Mouse (Mus musculus): Measurements from ENCODE around the gene Pfdn6. TPM values are rescaled to one million over a fixed set of nuclear protein-coding genes. Genes with fewer than 3 reads are reported as not detected.
A peak's percentile ranks its signal among the peaks of the same experiment; 100 is the strongest.
"Not testable (repeated sequence)": the region's sequence is repeated elsewhere in the genome, so short reads cannot be mapped to it uniquely, and the experiment has no call there.

Gene Pfdn6
- polyA plus RNA-seq, 1 experiment from 2014 or later, result 171 TPM

DNA sequence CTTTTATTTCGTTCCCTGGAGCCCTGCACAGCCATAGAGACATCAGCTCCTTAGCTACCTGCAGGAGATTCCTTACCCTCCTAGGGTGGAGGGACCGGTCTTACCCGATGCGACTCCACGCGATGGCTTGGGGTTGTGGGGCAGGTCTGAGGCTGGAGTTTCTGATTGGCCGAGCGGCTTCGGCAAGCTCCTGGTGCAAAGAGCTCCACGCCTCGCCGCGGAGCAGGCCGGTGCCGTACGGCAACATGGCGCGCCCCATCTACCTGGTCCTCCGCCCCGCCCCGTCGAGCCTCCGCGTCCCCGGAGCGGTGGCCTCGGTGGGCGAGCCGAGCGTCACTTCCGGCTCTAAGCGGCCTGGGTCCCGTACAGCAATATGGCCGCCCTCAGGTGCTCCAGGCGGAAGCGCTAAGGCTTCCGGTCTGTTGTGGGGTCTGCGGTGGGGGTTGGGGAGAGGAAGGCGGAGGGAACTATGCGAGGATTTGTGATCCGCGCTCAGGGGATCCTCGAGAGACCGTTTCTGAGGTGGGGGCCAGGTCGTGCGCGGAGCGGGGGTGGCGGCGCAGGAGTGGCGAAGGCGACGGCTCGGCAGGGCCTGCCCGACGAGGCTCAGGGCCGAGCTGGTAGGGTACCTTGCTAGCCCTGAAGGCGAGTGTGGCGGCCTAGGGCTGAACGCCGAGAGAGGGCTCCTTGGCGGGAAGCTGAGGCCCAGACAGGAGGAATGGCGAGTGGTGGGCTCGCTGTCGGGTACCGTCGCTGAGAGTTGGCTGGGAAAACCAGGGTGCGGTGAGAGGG, 30.9 kb downstream of the Pfdn6 start, which contains the start of gene Daxx:
Daxx (plus strand) TSS at position 338 of the 792 bp plus-strand sequence.
- H3K36me3 ChIP-seq, result peaks cover 35% of the 10 kb centered on the region
- H3K9ac ChIP-seq, result peak within 1 kb of the TSS; percentile 77
- ATAC-seq (replicated peaks; ENCODE audit: low FRiP score), result peak; percentile 96
- H3K27me3 ChIP-seq, result no peaks in the 10 kb centered on the region
- H3K27ac ChIP-seq, result peak within 1 kb of the TSS; percentile 94
- peak within 1 kb of the TSS; percentile 98 for H3K4me2 ChIP-seq
- peak within 1 kb of the TSS; percentile 66 for H3K4me3 ChIP-seq (replicated peaks)
- peaks cover 40% of the 10 kb centered on the region for H3K4me1 ChIP-seq
- no peaks in the 10 kb centered on the region for H3K9me3 ChIP-seq (replicated peaks)
- WGBS, result under 1% methylated on average over 68 of the region's 68 CpGs

GRCm38 (mm10) chr17:33908331-33909076, 31.6 kb downstream of the Pfdn6 start:
- Histone ChIP-seq H3K4me1 (peaks cover 40% of the 10 kb centered on the region), H3K27me3 (no peaks in the 10 kb centered on the region), H3K9ac (peak overlapping the region; percentile 68), H3K9me3 (replicated peaks) (no peaks in the 10 kb centered on the region), H3K4me2 (peak overlapping the region; percentile 98), H3K36me3 (peaks cover 27% of the 10 kb centered on the region), H3K27ac (peak overlapping the region; percentile 94), H3K4me3 (replicated peaks) (peak overlapping the region; percentile 66)
- under 1% methylated on average over 44 of the region's 44 CpGs for whole genome bisulfite sequencing
- ATAC-seq (replicated peaks; ENCODE audit: low FRiP score), result peak; percentile 63

DNA sequence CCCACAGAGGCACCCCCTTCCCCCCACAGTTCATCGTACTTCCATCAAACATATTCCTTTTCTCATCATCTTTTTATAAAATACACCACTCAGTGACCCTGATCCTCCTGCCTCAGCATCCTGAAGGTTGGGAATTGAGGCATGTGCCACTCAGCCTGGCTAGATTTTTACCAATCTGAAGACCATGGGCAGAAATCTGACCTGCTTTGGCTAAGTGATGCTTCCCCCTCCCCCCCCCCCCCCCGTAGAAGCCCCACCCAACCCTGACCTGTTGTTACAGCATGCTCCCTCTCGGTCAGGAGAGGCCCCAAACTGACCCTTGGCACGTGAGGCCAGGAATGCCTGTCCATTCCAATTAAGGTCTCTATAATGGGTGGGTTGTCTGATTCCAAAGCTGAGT, 35.3 kb downstream of the Pfdn6 start, which contains the start of gene Platr17:
Platr17 (plus strand) TSS at position 301 of the 400 bp plus-strand sequence.
- not testable (repeated sequence) for H3K27ac ChIP-seq; H3K27me3 ChIP-seq; H3K9me3 ChIP-seq (replicated peaks); H3K4me3 ChIP-seq (replicated peaks); H3K9ac ChIP-seq; ATAC-seq (replicated peaks; ENCODE audit: low FRiP score); H3K36me3 ChIP-seq; H3K4me2 ChIP-seq
- WGBS, result 25% methylated on average over 4 of the region's 4 CpGs
- peaks cover 12% of the 10 kb centered on the region for H3K4me1 ChIP-seq

DNA sequence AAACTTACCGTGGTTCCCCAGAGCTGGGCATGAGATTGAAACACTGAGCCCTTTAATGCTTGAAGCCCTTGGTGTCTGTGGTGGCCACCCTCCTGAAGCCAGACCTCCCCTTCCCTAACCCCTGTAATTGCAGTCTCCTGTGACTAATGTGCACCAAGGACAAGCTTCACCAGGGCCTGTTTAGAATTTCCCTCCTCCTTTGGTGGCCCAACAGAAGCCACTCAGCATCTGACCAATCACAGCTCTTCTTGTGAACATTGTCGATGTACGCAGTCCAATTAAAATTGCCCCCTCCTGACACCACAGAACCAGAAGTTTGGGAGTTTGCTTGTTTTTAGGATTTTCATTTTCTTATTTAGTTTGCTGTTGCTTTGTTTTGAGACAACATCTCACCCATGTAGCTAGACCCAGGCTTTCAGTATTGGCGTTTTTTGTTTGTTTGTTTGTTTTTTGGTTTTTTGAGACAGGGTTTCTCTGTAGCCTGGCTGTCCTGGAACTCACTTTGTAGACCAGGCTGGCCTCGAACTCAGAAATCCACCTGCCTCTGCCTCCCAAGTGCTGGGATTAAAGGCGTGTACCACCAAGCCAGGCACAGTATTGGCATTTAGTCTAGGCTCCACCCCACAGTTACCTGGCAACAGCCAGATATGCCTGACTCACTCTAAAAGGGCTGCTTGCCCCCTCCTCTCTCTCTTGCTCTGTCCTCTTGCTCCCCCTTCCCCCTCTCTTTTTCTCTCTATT, 36.1 kb downstream of the Pfdn6 start:
- H3K27ac ChIP-seq; H3K4me2 ChIP-seq; H3K27me3 ChIP-seq; H3K9me3 ChIP-seq (replicated peaks); ATAC-seq (replicated peaks; ENCODE audit: low FRiP score); H3K4me3 ChIP-seq (replicated peaks); H3K36me3 ChIP-seq; H3K9ac ChIP-seq: not testable (repeated sequence)
- peaks cover 12% of the 10 kb centered on the region for H3K4me1 ChIP-seq
- WGBS, result 78% methylated on average over 6 of the region's 6 CpGs

GRCm38 (mm10) chr17:33902491-33902890, 37.7 kb downstream of the Pfdn6 start:
- ATAC-seq (replicated peaks; ENCODE audit: low FRiP score), result no peak
- 74% methylated on average over 7 of the region's 7 CpGs for WGBS

GRCm38 (mm10) chr17:33902079-33902478, 38.1 kb downstream of the Pfdn6 start:
- ATAC-seq (replicated peaks; ENCODE audit: low FRiP score), result no peak
- H3K4me1 ChIP-seq, result no peaks in the 10 kb centered on the region
- H3K4me3 ChIP-seq (replicated peaks), result no peak overlapping the region
- no peak overlapping the region for H3K4me2 ChIP-seq
- H3K27ac ChIP-seq, result no peak overlapping the region
- H3K9ac ChIP-seq, result no peak overlapping the region
- H3K36me3 ChIP-seq, result no peaks in the 10 kb centered on the region
- H3K27me3 ChIP-seq, result no peaks in the 10 kb centered on the region
- H3K9me3 ChIP-seq (replicated peaks), result no peaks in the 10 kb centered on the region
- 21% methylated on average over 4 of the region's 4 CpGs for WGBS

More at GRCm38 (mm10) chr17:33902491-33902890, 37.7 kb downstream of the Pfdn6 start:
- Histone ChIP-seq H3K4me2 (no peak overlapping the region), H3K9me3 (replicated peaks) (no peaks in the 10 kb centered on the region), H3K4me3 (replicated peaks) (no peak overlapping the region), H3K36me3 (no peaks in the 10 kb centered on the region), H3K9ac (no peak overlapping the region), H3K27me3 (no peaks in the 10 kb centered on the region), H3K27ac (no peak overlapping the region), H3K4me1 (peaks cover 1% of the 10 kb centered on the region; the same call in 1 of the 2 replicates)

GRCm38 (mm10) chr17:33901653-33902052, 38.5 kb downstream of the Pfdn6 start:
- Histone ChIP-seq H3K9me3 (replicated peaks) (no peaks in the 10 kb centered on the region), H3K27me3 (no peaks in the 10 kb centered on the region), H3K4me2 (no peak overlapping the region), H3K9ac (no peak overlapping the region), H3K4me3 (replicated peaks) (no peak overlapping the region), H3K36me3 (no peaks in the 10 kb centered on the region), H3K4me1 (no peaks in the 10 kb centered on the region), H3K27ac (no peak overlapping the region)
- ATAC-seq (replicated peaks; ENCODE audit: low FRiP score), result no peak
- WGBS, result 58% methylated on average over 4 of the region's 4 CpGs

- Histone ChIP-seq H3K9me3 (replicated peaks) (no peaks in the 10 kb centered on the region), H3K9ac (no peak overlapping the region), H3K4me3 (replicated peaks) (no peak overlapping the region), H3K27ac (no peak overlapping the region), H3K36me3 (no peaks in the 10 kb centered on the region), H3K27me3 (no peaks in the 10 kb centered on the region), H3K4me1 (no peaks in the 10 kb centered on the region), H3K4me2 (no peak overlapping the region)
- ATAC-seq (replicated peaks; ENCODE audit: low FRiP score), result no peak
- 86% methylated on average over 4 of the region's 4 CpGs for WGBS
These were observed 39.2 kb downstream of the Pfdn6 start for GRCm38 (mm10) chr17:33900989-33901314.

DNA sequence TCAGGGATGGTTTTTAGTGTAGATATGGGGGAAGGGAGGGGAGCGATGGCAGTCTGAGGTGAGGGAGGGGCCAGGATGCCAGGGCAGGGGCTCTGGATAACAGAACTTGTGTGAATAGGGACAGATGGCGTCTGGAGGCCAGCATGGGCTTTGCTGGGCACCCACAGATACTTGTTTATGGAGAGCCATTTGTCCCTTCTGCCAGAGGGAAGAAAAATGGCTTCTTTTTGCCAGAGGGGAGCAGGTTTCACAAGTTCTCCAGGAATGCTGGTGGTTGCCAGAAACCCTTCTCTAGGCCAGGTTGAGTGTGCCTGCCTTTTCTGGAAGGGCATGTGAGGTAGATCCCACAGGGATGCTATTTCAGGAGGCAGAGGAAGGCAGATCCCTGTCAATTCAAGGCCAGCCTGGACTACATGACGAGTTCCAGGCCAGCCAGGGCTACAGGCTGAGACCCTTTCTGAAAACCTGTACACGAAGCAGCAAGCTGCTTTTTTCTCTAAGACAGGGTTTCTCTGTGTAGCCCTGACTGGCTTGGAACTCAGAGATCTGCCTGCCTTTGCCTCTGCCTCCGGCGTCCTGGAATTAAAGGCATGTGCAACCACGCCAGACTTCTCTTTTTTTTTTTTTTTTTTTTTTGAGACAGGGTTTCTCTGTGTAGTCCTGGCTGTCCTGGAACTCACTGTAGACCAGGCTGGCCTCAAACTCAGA, 39.7 kb downstream of the Pfdn6 start:
- H3K9me3 ChIP-seq (replicated peaks), result no peaks in the 10 kb centered on the region
- no peaks in the 10 kb centered on the region for H3K27me3 ChIP-seq
- no peaks in the 10 kb centered on the region for H3K36me3 ChIP-seq
- ATAC-seq (replicated peaks; ENCODE audit: low FRiP score), result no peak
- WGBS, result 62% methylated on average over 7 of the region's 7 CpGs
- H3K4me2 ChIP-seq, result no peak overlapping the region
- no peak overlapping the region for H3K27ac ChIP-seq
- H3K9ac ChIP-seq, result no peak overlapping the region
- no peaks in the 10 kb centered on the region for H3K4me1 ChIP-seq
- no peak overlapping the region for H3K4me3 ChIP-seq (replicated peaks)

GRCm38 (mm10) chr17:33899642-33900041, 40.5 kb downstream of the Pfdn6 start:
- H3K4me2 ChIP-seq, result no peak overlapping the region
- WGBS, result 75% methylated on average over 4 of the region's 4 CpGs

DNA sequence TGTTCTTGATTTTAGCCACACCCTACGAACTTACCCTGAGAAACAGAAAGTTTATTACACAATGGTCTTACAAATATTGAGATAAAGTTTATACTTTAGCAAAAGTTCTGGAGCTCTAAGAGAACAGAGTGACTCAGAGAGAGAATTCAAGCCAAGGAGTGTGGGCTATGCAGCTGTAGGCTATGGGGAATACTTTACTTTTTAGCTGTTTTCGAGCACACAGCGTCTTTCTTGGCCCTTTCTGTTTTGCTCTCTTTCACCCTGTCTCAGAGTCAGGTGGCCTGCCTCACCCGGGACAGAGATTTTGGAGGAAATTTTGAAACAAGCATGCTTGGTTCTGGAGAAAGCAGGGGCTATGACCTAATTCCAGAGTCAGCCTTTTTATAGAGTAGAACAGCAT, 42.0 kb downstream of the Pfdn6 start:
- H3K4me1 ChIP-seq; H3K36me3 ChIP-seq; H3K9me3 ChIP-seq (replicated peaks); H3K27ac ChIP-seq; H3K4me3 ChIP-seq (replicated peaks); ATAC-seq (replicated peaks; ENCODE audit: low FRiP score); H3K27me3 ChIP-seq; H3K4me2 ChIP-seq; H3K9ac ChIP-seq: not testable (repeated sequence)
- WGBS, result 81% methylated on average over 4 of the region's 4 CpGs

More at GRCm38 (mm10) chr17:33899642-33900041, 40.5 kb downstream of the Pfdn6 start:
- H3K27ac ChIP-seq, result no peak overlapping the region
- ATAC-seq (replicated peaks; ENCODE audit: low FRiP score), result no peak
- no peak overlapping the region for H3K4me3 ChIP-seq (replicated peaks)
- H3K4me1 ChIP-seq, result no peaks in the 10 kb centered on the region
- no peak overlapping the region for H3K9ac ChIP-seq
- H3K27me3 ChIP-seq, result no peaks in the 10 kb centered on the region
- H3K9me3 ChIP-seq (replicated peaks), result no peaks in the 10 kb centered on the region
- no peaks in the 10 kb centered on the region for H3K36me3 ChIP-seq

Data from kidney, embryonic 15.5 days (tissue).